Mouse (Mus musculus) CD4-positive, CD25-positive, alpha-beta regulatory T cell (primary cell): ENCODE data around the gene Psenen. TPM values are rescaled to one million over a fixed set of nuclear protein-coding genes. Genes with fewer than 3 reads are reported as not detected.

Experiments
- polyA plus RNA-seq: library from polyadenylated mRNA; unstranded; fragments of 100-300 nt; shearing (Covaris generic); gene quantifications from one replicate; pipeline ENCODE4 v1.2.1, GENCODE M21; 2017

Psenen gene
- polyA plus RNA-seq: 217 TPM

DNA sequence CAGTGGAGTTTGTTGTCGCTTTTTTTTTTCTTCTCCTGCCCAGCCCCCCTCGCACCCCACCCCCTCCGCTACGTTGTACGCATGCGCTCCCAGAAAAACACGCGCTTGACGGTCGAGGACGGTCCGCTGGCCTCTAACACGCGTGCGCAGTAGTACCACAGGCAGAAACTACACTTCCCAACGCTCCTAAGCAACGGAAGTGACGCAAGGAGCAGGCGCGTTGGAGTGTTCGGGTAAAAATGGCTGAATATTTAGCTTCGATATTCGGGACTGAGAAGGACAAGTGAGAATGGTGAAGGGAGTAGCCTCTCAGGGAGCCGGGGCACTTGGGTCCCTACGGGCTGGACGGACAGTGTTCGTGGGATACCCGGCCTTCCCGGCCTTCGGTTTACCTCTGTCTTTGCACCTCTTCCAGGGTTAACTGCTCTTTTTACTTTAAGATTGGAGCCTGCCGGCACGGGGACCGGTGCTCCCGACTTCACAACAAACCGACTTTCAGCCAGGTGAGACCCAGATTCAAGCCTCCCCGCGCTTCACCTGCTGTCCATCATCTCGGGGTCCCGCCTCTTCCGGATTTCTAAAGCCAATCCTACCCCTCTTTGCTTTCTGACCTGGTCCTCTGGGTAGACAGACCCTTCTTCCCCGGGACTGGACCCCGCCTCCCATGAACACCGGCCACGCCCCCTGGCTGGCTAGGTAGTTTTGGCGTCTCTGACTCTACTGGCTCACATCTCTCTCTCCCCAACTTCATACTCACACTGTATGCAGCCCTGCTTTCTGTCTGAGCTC, at the start of gene Psenen, which contains the start of the genes U2af1l4 and Gm49396:
Psenen (minus strand) TSS at position 511 of the 789 bp plus-strand sequence.
U2af1l4 (plus strand) TSS at position 185 of the 789 bp plus-strand sequence.
Gm49396 (plus strand) TSS at position 228 of the 789 bp plus-strand sequence.

DNA sequence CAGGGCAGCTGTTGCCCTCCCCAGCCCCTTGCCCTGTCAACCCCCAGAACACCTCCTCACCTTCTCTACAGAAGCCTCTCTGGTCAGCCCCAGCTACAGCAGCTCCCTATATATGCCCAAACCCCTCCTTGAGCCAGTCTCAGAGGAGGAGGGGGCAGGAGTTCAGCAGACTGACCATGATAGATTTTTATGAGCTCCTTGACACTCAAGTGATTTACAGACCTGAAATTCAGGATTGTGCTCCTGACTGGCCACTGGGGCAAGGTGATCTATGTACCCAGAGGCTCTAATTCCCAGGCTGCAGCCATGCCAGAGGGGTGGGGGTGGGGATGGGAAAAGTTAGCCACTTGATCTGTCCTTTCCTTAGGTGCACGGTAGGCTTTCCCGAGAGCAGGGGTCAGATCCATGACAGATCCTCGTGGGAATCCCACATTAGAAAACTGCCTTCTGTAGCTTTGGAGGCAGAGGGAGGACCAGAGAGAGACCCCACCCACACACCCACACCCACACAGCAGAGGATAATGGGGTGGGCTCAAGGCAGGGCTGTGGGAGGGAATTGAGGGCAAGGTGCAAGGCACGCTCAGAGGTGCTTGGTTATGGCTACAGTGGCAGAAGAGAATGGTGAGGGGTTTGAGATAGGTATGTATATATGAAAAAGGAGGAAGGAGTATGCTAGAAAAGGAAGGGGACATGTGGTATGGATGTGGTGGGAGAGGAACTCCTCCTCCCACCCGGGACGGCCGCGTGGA, 49.4 kb upstream of the Psenen start, which contains the start of gene Upk1a:
Upk1a (minus strand) TSS at position 194 of the 749 bp plus-strand sequence.

DNA sequence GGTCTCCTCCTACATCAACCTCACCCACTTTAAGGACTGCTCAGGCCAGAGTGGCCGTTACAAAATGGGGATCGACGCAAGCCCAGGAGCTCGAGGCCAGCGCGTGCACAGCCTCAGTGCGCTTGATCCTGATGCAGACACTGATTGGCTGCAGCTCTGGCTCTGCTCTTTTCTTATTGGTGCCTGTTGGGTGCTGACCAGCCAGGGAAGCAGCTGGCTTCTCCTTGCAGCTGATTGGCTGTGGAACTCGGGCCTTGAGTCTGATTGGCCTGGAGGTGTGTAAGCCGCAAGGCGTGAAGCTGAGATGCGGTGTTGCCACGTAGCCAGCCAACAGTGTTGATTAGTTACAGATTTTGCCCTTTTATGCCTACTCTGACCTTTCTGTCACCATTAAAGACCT, 35.4 kb upstream of the Psenen start, which contains the start of gene Zbtb32:
Zbtb32 (minus strand) TSS at position 124 of the 400 bp plus-strand sequence.

GRCm38 (mm10) chr7:30588676-30589434, 25.4 kb upstream of the Psenen start, which contains the start of gene Kmt2b:
Kmt2b (minus strand) TSS chr7:30588726.

DNA sequence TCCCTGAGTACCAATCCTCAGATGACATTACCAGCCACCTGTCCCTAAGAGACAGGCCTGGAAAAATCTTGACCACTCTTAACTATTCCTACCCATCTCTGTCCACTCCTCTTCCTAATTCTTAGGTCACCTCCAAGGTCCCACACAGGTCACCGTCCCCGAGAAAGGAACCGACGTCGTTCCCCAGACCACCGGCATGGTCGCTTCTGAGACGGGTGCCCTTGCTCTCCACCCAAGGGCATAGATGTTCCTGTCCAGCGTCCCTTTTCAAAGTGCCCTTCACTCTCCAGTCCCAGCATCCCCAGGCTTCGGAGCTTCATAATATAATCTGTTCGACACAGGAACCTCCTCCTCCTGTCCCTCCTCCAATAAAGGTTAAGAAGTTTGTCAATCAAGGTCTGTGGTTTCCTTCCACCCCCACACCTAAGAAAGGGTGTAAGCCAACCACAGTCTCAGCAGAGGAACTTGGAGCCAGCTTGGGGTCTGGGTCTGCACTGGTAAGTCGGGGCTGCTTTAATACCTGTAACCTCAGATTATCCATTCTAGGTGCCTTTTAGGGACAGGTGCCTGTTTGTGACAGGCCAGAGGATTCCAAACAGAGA, 1.6 kb upstream of the Psenen start, which contains the start of gene Igflr1:
Igflr1 (plus strand) TSS at position 458 of the 602 bp plus-strand sequence.

GRCm38 (mm10) chr7:30559443-30559954, 3.9 kb downstream of the Psenen start, which contains the start of gene Lin37:
Lin37 (minus strand) TSS chr7:30559838.

GRCm38 (mm10) chr7:30552102-30553020, 11.1 kb downstream of the Psenen start, which contains the start of the genes Hspb6 and Proser3:
Hspb6 (plus strand) TSS chr7:30552178.
Proser3 (minus strand) TSS chr7:30552299.

GRCm38 (mm10) chr7:30534633-30535577, 28.5 kb downstream of the Psenen start, which contains the start of gene Arhgap33:
Arhgap33 (minus strand) TSS chr7:30535060.

Other genes starting within 250 kb of the Psenen start
- gene Syne4, start 248.8 kb downstream of the Psenen start, polyA plus RNA-seq: 15.5 TPM
- gene E130208F15Rik, start 241.9 kb downstream of the Psenen start, polyA plus RNA-seq: not detected
- 64.6 TPM for gene Sdhaf1, start 239.7 kb downstream of the Psenen start, polyA plus RNA-seq
- gene Lrfn3, start 200.9 kb downstream of the Psenen start, polyA plus RNA-seq: not detected
- 5.5 TPM for gene Tyrobp, start 149.9 kb downstream of the Psenen start, polyA plus RNA-seq
- 409 TPM for gene Hcst, start 143.8 kb downstream of the Psenen start, polyA plus RNA-seq
- 99.8 TPM for gene Nfkbid, start 141.9 kb downstream of the Psenen start, polyA plus RNA-seq
- 17.8 TPM for gene Aplp1, start 118.1 kb downstream of the Psenen start, polyA plus RNA-seq
- gene Kirrel2, start 105.9 kb downstream of the Psenen start, polyA plus RNA-seq: not detected
- gene Nphs1, start 105.3 kb downstream of the Psenen start, polyA plus RNA-seq: not detected
- not detected for gene Prodh2, start 70.0 kb downstream of the Psenen start, polyA plus RNA-seq
- 1.2 TPM for gene Arhgap33, start 28.6 kb downstream of the Psenen start, polyA plus RNA-seq
- gene Hspb6, start 11.4 kb downstream of the Psenen start, polyA plus RNA-seq: 4.2 TPM
- gene Proser3, start 11.3 kb downstream of the Psenen start, polyA plus RNA-seq: 9.9 TPM
- gene Lin37, start 3.8 kb downstream of the Psenen start, polyA plus RNA-seq: 89.4 TPM
- gene U2af1l4, start 326 bp downstream of the Psenen start, polyA plus RNA-seq: 47.2 TPM
- 86.6 TPM for gene Gm49396, start 283 bp downstream of the Psenen start, polyA plus RNA-seq
- 150 TPM for gene Igflr1, start 1.8 kb upstream of the Psenen start, polyA plus RNA-seq
- gene Kmt2b, start 25.1 kb upstream of the Psenen start, polyA plus RNA-seq: 15.9 TPM
- 11.7 TPM for gene Zbtb32, start 35.3 kb upstream of the Psenen start, polyA plus RNA-seq
- gene Upk1a, start 49.2 kb upstream of the Psenen start, polyA plus RNA-seq: 0.83 TPM
- gene Cox6b1, start 62.5 kb upstream of the Psenen start, polyA plus RNA-seq: 581 TPM
- not detected for gene Etv2, start 72.2 kb upstream of the Psenen start, polyA plus RNA-seq
- gene Rbm42, start 86.7 kb upstream of the Psenen start, polyA plus RNA-seq: 204 TPM
- gene Haus5, start 101.4 kb upstream of the Psenen start, polyA plus RNA-seq: 37.3 TPM
- gene Pmis2, start 108.0 kb upstream of the Psenen start, polyA plus RNA-seq: not detected
- gene 2200002J24Rik, start 135.3 kb upstream of the Psenen start, polyA plus RNA-seq: not detected
- not detected for gene Atp4a, start 148.6 kb upstream of the Psenen start, polyA plus RNA-seq
- 116 TPM for gene Tmem147, start 165.9 kb upstream of the Psenen start, polyA plus RNA-seq
- gene Gapdhs, start 180.1 kb upstream of the Psenen start, polyA plus RNA-seq: 0.36 TPM
- gene Sbsn, start 187.8 kb upstream of the Psenen start, polyA plus RNA-seq: 1.1 TPM
- not detected for gene Dmkn, start 200.1 kb upstream of the Psenen start, polyA plus RNA-seq
- gene Krtdap, start 224.3 kb upstream of the Psenen start, polyA plus RNA-seq: not detected